Mouse (Mus musculus) liver, adult (tissue): ENCODE results near the gene Galnt17.

Source experiments
- GATA4 ChIP-seq: IDR thresholded peaks from 2 replicates; pipeline ENCODE4 v1.6.1; 2014; ENCODE audit warnings: mild to moderate bottlenecking, low read length; ENCODE audit not compliant: insufficient replicate concordance

Galnt17 gene

GRCm38 (mm10) chr5:131277227-131277626 is 31.1 kb downstream of the Galnt17 start:
- TF ChIP-seq GATA4: no peak

DNA sequence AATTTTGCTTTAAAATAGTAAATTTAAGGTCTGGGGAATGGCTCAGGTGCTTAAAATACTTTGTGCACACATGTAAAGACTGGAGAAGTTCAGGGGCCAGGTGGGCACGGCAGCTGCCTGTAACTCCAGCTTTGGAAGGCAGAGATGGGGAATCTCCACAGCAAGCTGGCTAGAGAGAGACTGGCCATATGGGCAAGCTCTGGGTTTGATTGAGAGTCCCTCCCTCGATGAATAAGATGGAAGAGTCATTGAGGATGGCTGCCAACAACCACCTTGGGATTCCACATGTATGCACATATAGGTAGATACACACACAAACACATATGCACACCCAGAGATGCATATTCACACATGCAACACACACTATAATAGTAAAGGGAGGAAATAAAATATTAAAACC is 42.0 kb downstream of the Galnt17 start:
- TF ChIP-seq GATA4: no peak

- no peak for TF ChIP-seq GATA4
Observed at GRCm38 (mm10) chr5:131264145-131264544, 44.2 kb downstream of the Galnt17 start.

GRCm38 (mm10) chr5:131250701-131251636 is 57.3 kb downstream of the Galnt17 start:
- no peak for TF ChIP-seq GATA4

- TF ChIP-seq GATA4: no peak
Observed at GRCm38 (mm10) chr5:131248416-131248815, 59.9 kb downstream of the Galnt17 start.

DNA sequence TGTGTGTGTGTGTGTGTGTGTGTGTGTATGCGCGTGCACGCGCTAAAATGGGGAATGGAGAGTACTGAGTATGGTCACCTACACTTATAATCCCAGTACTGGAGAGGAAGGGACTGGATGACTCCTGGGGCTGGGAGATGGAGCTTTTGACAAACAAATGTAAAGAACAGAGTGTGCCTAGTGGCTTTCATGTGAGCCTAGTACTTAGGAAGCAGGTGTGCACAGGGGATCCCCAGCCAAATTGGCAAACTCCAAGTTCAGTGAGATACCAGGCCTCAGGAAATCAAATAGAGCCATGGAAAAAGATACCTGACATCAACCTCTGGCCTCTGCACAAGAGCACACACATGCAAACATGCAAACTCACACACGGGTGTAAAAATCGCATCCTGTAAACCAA is 61.7 kb downstream of the Galnt17 start:
- TF ChIP-seq GATA4: no peak

DNA sequence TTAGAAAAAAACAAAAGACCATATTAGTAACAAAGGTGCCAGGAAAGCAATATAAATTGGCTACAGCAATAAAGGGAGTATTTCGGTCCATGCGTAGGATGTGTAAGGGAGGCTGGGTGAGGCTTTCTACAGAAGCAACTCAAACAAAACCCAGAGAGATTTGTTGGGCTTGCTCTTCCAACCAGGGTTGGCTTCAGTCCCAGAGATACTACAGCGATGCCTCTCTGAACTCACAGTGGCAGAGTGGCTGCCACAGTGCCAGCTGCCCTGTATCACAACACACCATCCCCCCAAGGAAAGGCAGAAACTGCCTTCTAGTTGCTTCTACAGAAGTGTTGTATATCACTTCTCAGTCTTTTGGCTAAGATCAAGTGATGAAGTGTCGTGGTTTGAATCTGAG is 66.6 kb downstream of the Galnt17 start:
- no peak for TF ChIP-seq GATA4

- TF ChIP-seq GATA4: no peak
Observed at GRCm38 (mm10) chr5:131239813-131240212, 68.5 kb downstream of the Galnt17 start.

GRCm38 (mm10) chr5:131236906-131237305 is 71.4 kb downstream of the Galnt17 start:
- no peak for TF ChIP-seq GATA4

GRCm38 (mm10) chr5:131233828-131234227 is 74.5 kb downstream of the Galnt17 start:
- TF ChIP-seq GATA4: no peak

DNA sequence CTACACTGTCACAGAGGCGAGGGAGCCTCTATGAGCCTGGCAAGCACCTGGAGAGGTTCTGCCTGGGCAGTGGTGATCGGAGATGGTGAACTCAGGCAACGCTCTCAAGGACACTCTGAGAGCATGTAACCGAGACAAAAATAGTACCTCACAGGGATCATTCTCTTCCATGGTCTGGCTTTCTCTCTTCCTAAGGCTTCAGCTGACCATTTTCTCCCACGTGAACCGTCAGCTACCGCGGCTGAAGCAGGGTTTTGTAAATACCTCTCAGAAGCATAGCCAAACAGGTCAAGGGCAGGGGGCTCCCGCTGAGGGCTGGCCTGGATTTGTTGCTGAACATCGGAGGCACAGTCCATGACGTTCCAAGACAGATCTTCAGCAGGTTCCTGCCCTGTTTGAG is 77.2 kb downstream of the Galnt17 start:
- TF ChIP-seq GATA4: no peak

GRCm38 (mm10) chr5:131229744-131230143 is 78.6 kb downstream of the Galnt17 start:
- TF ChIP-seq GATA4: no peak

- TF ChIP-seq GATA4: no peak
Observed at GRCm38 (mm10) chr5:131223416-131223815, 84.9 kb downstream of the Galnt17 start.

DNA sequence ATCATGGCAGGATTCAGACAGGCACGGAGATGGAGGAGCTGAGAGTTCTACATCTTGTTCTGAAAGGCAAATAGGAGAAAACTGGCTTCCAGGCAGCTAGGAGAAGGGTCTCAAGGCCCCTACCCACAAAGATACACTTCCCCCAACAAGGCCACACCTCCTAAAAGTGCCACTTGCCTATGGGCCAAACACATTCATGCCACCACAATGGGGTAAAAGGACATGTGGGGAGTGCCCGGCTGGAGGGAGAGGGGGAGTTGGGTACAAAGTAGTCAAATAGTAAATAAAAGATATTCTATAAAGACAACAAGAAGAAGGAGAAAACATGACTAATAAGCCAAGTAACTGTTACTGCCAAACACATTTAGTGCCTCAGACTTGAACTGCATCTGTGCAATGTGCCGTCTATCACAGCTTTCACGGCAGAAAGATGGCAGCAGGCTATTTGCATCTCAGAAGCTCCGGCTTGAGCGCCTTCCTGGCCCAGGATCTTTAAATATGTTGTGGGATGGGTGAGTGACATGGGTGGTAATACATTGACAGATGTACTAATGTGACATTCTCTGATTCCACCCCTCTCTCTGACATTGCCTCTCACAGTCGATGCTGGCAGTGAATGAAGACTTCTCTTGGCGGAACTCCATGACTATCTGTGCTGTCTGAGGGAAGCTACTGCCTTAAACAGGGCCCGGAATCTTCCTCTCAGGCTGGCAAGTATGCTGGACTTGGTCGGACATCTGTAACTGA is 85.6 kb downstream of the Galnt17 start:
- no peak for TF ChIP-seq GATA4

GRCm38 (mm10) chr5:131218221-131218620 is 90.1 kb downstream of the Galnt17 start:
- no peak for TF ChIP-seq GATA4

DNA sequence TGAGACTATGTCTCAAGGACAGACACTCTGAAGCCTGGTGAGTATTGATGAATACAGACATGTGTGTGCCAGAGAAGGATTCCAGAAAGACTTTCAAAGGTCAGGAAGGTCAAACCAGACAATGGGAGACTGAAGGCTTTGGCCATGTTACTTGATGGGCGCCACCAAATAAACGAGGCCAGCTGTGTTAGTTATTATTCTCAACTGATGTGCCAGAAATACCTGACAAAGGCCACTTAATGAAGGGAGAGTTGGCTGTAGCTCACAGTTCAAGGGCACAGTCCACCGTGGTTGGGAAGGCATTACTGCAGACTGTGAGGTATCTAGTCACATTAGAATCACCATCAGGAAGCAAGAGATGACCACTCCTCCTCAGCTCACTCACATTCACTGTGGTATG is 96.7 kb downstream of the Galnt17 start:
- no peak for TF ChIP-seq GATA4

GRCm38 (mm10) chr5:131201146-131201545 is 107.2 kb downstream of the Galnt17 start:
- TF ChIP-seq GATA4: no peak

- TF ChIP-seq GATA4: no peak
Observed at GRCm38 (mm10) chr5:131192311-131192710, 116.0 kb downstream of the Galnt17 start.
